Mouse (Mus musculus) right cerebral cortex, postnatal 36 days (tissue): ENCODE measurements at regions not wholly inside any gene's neighbourhood (a gene's known extent, or its start where the extent isn't known, plus 50 kb on each side); places are given as distances from the start of the nearest gene placed in this dataset.
A peak's percentile ranks its signal among the peaks of the same experiment; 100 is the strongest.

Experiments
- DNase-seq, 2 experiments: peaks; one replicate each; pipeline ENCODE4 v3.0.0; 2022; ENCODE audit warnings: low spot score in 2 of 2, mixed read lengths in 1 of 2

DNA sequence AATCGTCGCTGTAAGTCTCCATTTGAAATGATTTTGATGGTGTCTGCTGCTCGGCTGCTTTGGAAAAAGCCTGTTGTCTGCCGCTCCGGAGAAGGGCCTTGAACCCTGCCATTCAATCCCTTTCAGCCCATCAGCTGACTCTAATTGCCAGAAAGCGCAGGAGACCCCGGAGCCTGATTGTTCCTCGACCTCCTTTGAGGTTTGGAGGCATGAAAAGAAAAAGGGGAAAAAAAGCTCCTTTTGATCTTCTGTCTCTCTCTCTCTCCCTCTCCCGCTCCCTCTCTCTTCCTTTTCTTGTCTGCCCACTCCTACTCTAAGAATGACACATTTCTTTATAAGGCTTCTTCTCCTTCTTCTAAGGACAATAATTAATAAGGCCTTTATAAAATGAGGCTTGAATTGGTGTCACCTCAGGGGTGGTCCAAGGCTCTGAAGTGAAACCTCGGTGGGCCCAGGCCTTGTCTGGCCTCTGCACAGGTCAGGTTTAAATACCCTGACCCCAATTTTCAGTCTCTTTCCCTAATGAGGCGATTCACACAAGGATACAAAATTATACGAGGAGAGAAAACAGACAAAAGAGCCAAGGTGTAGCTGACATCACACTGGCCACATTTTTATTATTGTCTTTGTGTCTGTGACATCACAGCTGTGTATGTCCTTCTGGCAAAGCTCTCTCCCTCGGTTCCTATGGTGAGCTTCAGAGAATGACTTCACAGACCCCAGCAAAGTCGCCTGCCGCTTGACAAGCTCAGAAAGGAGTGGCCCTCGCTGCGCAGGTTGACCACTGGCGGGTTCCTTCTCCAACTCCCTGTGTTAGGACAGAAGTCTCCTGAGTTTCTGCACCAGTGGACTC lies 787.4 kb downstream of the Nr2f2 start:
- DNase-seq, result no peak

DNA sequence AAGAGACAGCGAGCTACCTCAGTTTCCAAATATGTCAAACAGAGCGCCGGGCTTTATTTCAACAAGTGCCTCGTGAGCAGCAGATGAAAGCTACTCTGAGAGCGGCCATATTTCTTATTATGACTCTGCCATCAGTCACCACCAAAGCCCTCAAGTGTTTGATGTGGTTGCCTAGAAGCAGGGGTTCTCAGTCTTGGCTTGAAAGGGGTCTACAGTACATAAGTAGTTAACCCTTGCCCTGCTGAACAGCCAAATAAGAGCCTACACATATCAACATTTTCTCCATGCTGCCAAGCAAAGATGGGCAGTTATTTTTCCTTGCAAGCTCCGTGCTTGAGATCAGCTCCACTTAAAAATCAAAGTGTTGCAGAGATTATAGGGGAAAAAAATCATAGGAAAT lies 788.8 kb downstream of the Nr2f2 start:
- DNase-seq, result no peak

GRCm38 (mm10) chr7:69576596-69576995 lies 789.9 kb downstream of the Nr2f2 start:
- DNase-seq, result no peak

DNA sequence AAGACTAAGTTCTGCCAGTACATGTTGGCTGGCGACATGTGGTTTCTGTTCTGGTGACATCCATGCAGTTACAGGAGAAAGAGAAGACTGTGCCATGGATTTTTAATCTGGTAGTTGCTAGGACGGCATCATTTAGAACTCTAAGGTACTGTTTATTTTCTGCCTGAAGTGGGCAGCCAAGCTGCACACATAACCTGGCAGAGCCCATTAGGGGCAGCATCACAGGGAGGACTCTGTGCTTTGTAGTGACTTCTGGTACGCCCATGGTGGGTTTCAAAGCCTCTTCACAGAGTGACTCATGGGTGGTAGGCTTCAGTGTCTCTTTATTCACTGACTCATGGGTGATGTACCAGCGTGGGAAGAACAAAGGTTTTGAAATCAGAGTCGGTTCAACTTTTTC lies 792.8 kb downstream of the Nr2f2 start:
- peak in 1 of 2 experiments; percentile 0 for DNase-seq

GRCm38 (mm10) chr7:69572626-69573394 lies 793.7 kb downstream of the Nr2f2 start:
- DNase-seq, result no peak

DNA sequence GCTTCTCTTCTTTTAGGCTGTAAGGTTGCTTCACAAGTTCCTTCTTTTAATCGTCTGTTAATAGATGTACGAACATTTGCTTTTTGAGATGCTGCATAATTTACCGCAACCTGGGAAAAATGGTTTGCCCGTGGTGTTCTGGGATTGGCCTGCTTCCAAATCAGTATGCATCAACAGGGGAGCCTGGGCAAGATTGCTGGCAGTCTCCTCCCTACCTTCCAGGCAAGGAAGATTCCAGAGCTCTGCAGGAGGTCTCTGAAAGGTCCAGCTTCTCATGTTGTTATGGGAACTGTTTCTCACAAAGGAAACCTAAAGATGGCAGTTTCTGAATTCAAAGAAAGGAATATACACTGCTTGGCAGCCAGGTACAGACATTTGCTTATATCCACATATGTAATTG lies 799.6 kb downstream of the Nr2f2 start:
- no peak for DNase-seq

DNA sequence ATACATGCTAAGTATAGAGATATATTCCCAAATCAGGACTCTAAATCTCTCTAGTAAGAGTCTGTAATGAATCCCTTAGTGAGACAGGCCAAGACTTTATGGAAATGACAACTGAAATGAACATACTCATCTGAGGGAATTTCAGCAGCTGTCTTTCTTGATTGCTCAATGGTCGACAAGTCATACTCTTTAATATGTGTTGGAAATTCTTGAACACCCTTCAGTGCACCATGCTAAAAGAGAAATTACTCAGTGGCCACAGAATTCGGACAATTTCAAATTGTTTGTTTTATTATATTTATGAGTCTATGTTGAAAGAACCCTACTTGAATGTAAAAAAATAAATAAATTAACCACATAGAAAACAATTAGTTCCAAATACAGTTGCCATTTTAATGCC lies 802.1 kb downstream of the Nr2f2 start:
- DNase-seq, result no peak

DNA sequence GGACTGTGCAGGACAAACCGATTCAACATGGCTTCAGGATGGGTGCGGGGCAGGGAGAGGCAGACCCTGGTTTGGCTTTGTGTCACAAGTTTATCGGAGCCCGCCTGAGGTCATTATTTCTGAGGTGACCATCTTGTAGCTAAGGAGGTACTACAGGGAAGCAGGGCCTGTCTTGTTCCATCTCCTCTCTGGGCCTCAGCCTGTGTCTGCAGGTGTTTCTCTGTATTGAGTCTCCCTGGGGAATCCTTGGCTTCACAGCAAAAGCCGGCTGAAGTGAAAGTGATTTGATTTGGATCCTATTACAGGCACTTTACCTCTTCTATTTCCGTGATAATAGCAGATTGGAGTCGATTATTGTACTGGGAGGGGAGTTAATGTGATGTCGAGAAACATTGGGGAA lies 805.7 kb upstream of the Arrdc4 start:
- DNase-seq, result no peak

- no peak for DNase-seq
Observed at GRCm38 (mm10) chr7:69553981-69554380, 804.9 kb upstream of the Arrdc4 start.

DNA sequence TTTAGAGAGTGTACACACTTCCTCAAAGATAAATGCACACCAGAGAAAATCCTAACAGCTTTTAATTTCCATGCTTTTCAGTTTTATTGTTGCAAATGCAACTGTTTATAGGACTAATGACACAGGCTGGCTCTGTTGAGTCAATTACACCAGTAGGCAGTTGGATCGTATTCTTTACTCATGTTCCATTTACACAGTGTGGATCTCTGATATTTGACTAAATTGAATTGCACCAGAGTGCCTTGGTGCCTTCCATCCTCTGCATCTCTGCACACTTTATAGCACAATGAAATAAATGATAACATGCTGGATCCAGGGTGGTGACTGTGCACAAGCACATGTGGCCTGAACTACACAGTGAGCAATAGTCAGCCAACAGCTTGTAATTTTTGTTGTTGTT lies 787.0 kb upstream of the Arrdc4 start:
- no peak for DNase-seq

DNA sequence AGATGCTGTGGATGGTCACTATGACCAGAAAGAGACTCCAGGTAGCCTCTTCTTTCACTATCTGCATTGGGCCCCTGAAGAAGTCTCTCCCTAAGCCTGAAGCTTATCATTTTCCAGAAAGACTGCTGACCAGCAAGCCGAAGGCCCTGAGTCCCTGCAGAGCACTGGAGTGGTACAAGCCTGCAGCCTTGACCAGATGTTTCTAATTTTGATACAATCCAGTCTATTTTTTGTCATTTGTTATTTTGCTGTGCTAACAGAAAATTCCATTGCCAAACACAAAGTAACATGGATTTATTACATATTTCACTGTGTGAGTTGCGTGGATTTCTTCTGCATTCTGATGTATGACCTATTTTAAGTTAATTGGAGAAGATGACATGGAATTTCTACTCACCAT lies 764.9 kb upstream of the Arrdc4 start:
- DNase-seq, result no peak

DNA sequence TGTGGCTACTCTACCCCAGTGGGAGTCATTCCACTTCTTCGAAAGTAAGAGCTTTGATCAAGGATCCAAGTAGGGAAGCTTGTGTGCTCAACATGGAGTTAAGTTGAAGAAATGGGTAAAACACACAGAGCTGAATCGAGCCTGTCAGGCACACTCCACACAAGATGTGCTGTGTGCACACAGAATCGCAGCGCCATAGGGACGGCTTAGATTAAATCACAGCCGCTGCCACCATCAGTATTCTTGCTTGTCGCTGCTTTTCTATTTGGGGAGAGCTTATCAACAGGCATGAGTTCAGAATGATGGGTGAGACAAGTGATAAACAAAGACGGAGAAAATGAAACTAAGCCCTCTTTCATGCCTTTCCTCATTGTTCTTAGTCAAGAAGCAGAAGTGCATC lies 761.3 kb upstream of the Arrdc4 start:
- no peak for DNase-seq

- no peak for DNase-seq
Observed at GRCm38 (mm10) chr7:69493062-69493930, 744.3 kb upstream of the Arrdc4 start.

DNA sequence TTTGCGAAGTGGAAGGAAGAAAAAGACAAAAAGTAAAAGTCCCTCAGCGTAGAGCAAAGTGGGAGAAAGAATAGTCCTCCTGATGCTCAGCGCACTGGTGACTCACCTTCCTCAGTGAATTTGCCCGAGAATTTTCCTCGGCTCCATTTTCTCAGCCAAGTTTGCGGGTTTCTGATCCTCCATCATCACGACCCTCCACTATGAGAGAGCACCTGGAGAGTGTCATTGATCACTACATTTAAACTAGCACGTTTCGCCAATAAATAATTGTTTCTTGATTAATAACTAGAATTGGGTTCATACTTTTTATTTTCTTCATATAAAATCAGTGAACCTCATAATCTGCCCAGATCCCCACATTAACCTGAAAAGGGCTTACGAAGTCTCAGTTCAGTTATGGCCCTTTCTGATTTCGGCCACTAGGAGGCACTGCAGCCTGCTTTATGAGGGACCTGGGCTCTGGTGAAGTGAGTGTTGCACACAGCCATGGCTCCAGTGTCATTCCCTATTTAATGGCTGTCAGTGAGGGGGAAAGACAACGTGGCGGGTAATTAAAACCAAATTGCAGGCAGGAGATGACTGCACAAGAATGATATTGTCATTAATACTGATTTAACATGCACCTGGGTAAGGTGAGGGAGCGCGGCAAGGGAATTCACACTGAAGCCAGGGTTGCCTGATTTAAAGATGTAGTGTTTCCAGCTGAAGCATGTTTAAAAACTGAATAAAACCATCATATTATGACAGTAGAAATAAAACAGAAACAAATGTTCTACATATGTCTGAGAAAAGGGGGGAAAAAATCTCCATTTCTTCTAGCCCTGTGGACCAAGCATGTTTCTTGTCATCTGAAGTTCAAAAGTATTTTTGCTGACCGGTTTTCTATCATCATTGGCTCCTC lies 741.8 kb upstream of the Arrdc4 start:
- peak; percentile 17 to 37 for DNase-seq

GRCm38 (mm10) chr7:69488630-69489029 lies 739.6 kb upstream of the Arrdc4 start:
- DNase-seq, result no peak

- DNase-seq, result no peak
Observed at GRCm38 (mm10) chr7:69487111-69487510, 738.1 kb upstream of the Arrdc4 start.

GRCm38 (mm10) chr7:69484552-69484951 lies 735.5 kb upstream of the Arrdc4 start:
- DNase-seq, result no peak
